Mouse (Mus musculus): ENCODE data around the gene Olfr944.

GRCm38 (mm10) chr9:39166004-39166403 lies 35.7 kb upstream of the Olfr944 start, which contains the start of gene Olfr943:
- TF ChIP-seq CTCF (IDR thresholded peaks at IDR 0.05; ENCODE audit: low read depth, low read length) (no peak), GATA1 (IDR thresholded peaks at IDR 0.05; ENCODE audit: borderline replicate concordance, low read length) (no peak)

Data from G1E (cell line).